Mouse (Mus musculus) bone marrow, adult 2 months (tissue): ENCODE results near the gene Nfkbie. TPM values are rescaled to one million over a fixed set of nuclear protein-coding genes. Genes with fewer than 3 reads are reported as not detected.

Experiments used
- H3K27ac ChIP-seq: fragments of 200-500 bp; 2 replicates; pipeline ENCODE4 v1.5.1; 2012; ENCODE audit warnings: low read depth, mild to moderate bottlenecking, control low read depth, inconsistent platforms, low read length; ENCODE audit not compliant: control insufficient read depth, poor library complexity, insufficient read depth
- H3K4me1 ChIP-seq: fragments of 200-500 bp; 2 replicates; pipeline ENCODE4 v1.6.1; 2011; ENCODE audit warnings: low read length; ENCODE audit not compliant: control insufficient read depth, insufficient read depth
- H3K4me3 ChIP-seq: fragments of 200-500 bp; replicated peaks from 2 replicates; pipeline ENCODE3; 2011; ENCODE audit warnings: mild to moderate bottlenecking, low read depth, low read length, control low read depth; ENCODE audit not compliant: control insufficient read depth
- CTCF ChIP-seq: fragments of 200-500 bp; IDR thresholded peaks from 2 replicates; pipeline ENCODE4 v1.5.1; 2011; ENCODE audit warnings: low read length, control low read depth; ENCODE audit not compliant: control insufficient read depth, insufficient read depth
- POLR2A ChIP-seq: fragments of 200-500 bp; IDR thresholded peaks from 2 replicates; pipeline ENCODE4 v1.6.1; 2011; ENCODE audit warnings: low read depth, mild to moderate bottlenecking, control low read depth, low read length, borderline replicate concordance; ENCODE audit not compliant: control insufficient read depth
- WGBS: fragments of 180-500 bp; shearing (Covaris S2); methylation state at CpG from one replicate; pipeline ENCODE4 v1.1.7; 2018; 5-methylcytosine and 5-hydroxymethylcytosine counted together
- polyA plus RNA-seq: library from polyadenylated mRNA; stranded (reverse); fragments of >200 nt; gene quantifications from 2 replicates; pipeline ENCODE4 v1.2.4, GENCODE M21; 2011; ENCODE audit warnings: low replicate concordance; ENCODE audit not compliant: missing spikeins, insufficient read depth, insufficient read length

The Nfkbie gene
- polyA plus RNA-seq, 1 experiment: 14.8 TPM

DNA sequence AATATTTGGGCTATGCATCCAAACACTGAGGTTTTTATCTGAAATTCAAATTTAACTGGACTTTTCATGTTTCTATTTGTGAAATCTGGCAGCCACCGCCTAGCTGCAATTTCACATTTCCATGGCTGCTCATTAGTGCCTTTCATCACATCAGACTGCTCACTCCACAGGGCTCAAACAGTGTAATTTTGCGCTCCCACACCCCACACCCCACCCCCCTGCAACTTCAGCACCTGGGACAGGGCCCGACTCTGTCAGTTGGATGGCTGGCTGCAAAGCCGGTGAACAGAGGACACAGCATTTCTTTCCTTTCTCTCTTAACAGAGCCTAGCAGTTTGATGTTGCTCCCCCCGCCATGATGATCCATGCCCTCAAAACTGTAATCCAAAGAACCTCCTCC, 19.2 kb upstream of the Nfkbie start:
- no peak overlapping the region for H3K27ac ChIP-seq
- no peak overlapping the region for H3K4me3 ChIP-seq
- no peak for TF ChIP-seq POLR2A
- TF ChIP-seq CTCF: no peak
- no peaks in the 10 kb centered on the region for H3K4me1 ChIP-seq
- WGBS: 11% methylated on average over 5 of the region's 5 CpGs

GRCm38 (mm10) chr17:45538394-45538793, 17.1 kb upstream of the Nfkbie start:
- WGBS: 53% methylated on average over 4 of the region's 4 CpGs
- no peak overlapping the region for H3K27ac ChIP-seq
- TF ChIP-seq POLR2A (no peak), CTCF (no peak)
- no peaks in the 10 kb centered on the region for H3K4me1 ChIP-seq
- no peak overlapping the region for H3K4me3 ChIP-seq

DNA sequence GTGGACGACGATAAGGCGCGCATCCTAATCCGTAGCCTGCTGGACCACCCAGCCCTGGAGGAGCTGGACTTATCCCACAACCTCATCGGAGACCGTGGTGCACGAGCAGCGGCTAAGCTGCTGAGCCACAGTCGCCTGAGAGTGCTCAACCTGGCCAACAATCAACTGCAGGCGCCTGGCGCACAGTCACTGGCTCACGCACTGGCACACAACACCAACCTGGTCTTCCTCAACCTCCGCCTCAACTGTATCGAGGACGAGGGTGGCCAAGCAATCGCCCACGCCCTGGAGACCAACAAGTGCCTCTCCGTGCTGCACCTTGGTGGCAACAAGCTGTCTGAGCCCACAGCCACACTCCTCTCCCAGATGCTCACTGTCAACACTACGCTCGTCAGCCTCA, 15.8 kb upstream of the Nfkbie start:
- H3K4me3 ChIP-seq: no peak overlapping the region
- no peaks in the 10 kb centered on the region for H3K4me1 ChIP-seq
- TF ChIP-seq POLR2A (no peak), CTCF (no peak)
- no peak overlapping the region for H3K27ac ChIP-seq
- WGBS: 77% methylated on average over 21 of the region's 21 CpGs

DNA sequence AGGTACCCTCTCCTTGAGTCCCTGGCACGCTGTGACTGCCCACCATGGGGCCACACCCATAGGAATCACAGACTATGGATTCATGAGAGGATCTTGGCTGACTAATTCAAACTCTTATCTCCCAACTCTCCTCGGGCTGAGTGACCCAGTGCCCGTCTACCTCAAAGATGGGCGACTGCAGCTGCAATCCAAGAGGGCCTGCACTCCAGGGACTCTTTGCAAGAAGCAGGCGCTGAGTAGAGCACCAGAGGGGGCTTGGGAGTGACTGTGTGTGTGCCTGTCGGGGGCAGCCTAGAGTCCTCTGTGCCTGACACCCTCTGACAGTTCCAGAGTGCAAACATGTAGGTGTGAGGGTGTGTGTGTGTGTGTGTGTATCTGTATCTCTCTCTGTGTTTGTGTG, 13.4 kb upstream of the Nfkbie start:
- H3K27ac ChIP-seq: no peak overlapping the region
- 31% methylated on average over 6 of the region's 6 CpGs for WGBS
- H3K4me3 ChIP-seq: no peak overlapping the region
- TF ChIP-seq CTCF (no peak), POLR2A (no peak)
- no peaks in the 10 kb centered on the region for H3K4me1 ChIP-seq

DNA sequence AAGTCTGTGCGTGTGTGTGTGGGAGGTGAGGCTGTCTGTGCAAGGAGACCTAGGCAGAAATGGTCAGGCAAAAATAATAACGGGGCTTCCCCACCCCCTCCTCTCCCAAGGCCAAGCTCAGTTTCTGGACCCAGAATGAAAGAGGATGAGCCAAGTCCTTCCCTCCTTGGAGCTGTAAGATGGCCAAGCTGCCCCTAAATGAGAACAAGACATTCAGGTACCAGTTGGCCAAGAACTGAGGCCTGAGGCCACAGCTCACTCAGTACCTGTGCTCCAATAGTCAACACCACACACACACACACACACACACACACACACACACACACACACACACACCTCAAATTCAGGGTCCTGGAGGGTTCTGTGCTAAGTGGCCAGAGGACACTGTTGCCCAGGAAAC, 12.8 kb upstream of the Nfkbie start:
- TF ChIP-seq POLR2A: no peak
- no peak for TF ChIP-seq CTCF
- no peak overlapping the region for H3K27ac ChIP-seq
- no peaks in the 10 kb centered on the region for H3K4me1 ChIP-seq
- 73% methylated on average over 2 of the region's 2 CpGs for WGBS
- no peak overlapping the region for H3K4me3 ChIP-seq

GRCm38 (mm10) chr17:45543115-45543514, 12.4 kb upstream of the Nfkbie start:
- Histone ChIP-seq H3K4me3 (no peak overlapping the region), H3K4me1 (no peaks in the 10 kb centered on the region), H3K27ac (no peak overlapping the region)
- 25% methylated on average over 1 of the region's 1 CpGs for WGBS
- TF ChIP-seq CTCF (no peak), POLR2A (no peak)

DNA sequence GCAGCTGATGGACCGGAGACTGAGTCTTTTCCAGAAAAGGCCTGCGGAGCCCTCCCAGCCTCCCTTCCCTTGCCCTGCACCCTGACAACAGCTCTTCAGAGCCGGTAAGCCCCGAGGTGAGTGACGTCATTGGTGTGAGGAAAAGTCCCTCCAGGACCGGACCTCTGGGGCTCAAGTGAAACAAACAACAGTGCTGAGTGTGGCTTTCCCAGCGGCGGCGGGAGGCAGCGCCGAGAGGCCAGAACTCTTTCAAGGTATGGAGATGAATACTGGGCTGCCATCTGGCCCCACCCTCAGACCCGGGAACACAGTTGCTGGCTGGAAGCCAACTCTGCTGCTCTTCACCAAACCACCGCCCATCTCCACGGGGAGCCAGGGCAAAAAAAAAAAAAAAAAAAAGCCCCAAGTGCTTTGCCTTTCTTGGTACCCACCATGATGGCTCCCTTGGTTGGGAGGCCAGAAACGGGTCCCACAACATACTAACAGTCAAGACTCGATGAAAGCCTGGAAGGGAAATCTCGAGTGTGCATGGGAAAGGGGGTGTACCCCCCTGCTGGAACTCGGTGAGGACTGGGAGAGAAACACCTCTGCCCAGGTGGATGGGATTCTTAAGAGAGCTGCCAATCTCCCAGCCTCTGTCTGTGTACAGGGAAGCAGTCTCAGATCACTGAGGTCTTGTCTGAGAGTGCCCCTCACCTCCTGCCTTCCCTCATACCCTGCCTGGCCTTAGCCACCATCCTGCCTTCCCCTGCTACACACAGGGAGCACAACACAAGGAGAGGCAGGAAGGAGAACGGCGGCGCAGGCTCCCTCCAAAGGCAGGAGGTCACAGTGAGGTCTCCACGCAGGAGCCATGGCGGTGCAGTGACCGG, 11.3 kb upstream of the Nfkbie start:
- no peaks in the 10 kb centered on the region for H3K4me1 ChIP-seq
- TF ChIP-seq CTCF (no peak), POLR2A (no peak)
- 8% methylated on average over 24 of the region's 24 CpGs for WGBS

DNA sequence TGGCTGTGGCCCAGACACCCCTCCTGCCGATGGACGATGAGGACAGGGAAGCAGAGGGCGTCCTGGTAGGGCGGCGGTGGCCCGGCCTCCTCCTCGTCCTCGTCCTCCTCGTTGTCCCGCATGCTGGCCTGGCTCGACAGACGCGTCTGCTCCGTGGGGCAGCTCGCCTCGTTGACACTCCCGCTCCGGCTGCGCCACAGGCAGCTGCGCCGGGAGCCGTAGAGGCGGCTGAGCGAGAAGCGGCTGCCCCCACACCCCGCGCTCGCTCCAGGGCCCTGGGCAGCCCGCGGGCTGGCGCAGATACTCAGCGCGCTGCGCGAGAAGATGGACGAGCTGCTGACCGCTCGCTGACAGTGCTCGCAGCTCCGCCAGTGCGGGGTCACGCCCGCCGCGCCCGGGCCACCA, 10.6 kb upstream of the Nfkbie start:
- Histone ChIP-seq H3K4me3 (no peak overlapping the region), H3K27ac (no peak overlapping the region), H3K4me1 (no peaks in the 10 kb centered on the region)
- TF ChIP-seq CTCF (no peak), POLR2A (no peak)
- 4% methylated on average over 46 of the region's 46 CpGs for WGBS

More for the DNA sequence above, 11.3 kb upstream of the Nfkbie start:
- no peak overlapping the region for H3K4me3 ChIP-seq
- no peak overlapping the region for H3K27ac ChIP-seq
